Mouse (Mus musculus): ENCODE measurements around the gene Myod1.

Gene Myod1

DNA sequence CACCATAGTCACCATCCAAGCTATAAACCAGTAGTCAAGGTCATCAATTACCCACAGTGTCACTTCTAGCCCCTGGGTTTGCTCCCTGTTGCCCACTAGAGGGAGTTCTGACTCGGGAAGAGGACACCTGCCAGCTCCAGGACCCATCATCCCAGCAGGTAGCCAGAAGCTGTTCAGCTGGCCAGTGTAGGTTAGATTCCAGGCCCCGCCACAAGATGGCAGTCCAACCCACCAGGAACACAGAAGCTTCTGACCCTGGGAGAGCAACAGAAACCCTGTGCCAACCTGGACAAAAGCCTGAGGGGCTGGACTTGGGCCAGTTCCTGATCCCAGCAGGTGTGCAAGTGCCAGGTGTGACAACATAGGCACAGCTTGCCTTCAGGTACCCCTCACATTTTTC is 16.8 kb downstream of the Myod1 start:
- peak; percentile 91 for DNase-seq

- no peak for DNase-seq
These were observed 17.6 kb downstream of the Myod1 start for GRCm38 (mm10) chr7:46393718-46394511.

DNA sequence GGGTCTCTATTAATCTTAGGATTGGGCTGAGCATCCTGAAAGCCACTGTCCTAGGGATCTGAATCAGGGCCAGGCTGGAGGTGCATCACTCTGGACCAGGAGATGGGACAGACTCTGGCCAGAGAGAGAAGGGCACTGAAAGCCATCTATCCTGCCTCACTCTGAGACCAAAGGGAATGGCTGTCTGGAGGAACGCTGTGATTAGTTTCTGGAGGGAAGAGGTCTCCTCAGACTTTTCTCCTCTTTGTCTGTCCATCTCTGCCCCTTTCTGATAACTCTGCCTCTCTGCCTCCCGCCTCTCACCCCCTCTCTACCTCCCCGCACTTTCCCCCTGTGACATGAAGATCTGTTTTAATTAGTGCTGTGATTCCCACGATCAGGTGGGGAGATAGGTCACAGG is 18.7 kb downstream of the Myod1 start:
- no peak for DNase-seq

DNA sequence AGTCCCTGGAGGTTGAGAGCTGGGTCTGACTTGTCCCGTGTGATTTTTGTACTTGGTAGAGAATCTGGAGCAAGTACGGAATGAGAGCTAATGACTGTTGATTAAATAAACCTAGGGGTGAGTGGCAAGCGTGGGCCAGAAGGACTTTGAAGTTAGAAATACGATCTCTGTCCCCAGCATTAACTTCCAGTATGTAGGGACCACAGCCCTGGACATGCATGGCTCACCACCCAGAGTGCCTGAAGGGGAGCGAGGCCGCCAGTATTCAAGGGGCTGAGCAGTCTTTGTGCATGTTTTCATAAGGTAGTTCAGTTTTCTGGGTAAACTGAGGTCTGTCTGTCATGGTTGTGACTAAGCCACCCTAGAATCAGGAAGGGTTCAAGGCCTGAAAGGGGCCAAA is 19.3 kb downstream of the Myod1 start:
- DNase-seq = no peak

GRCm38 (mm10) chr7:46396231-46396927 is 20.1 kb downstream of the Myod1 start, which contains the start of gene Kcnc1:
Gene Kcnc1, plus strand, starts transcription at chr7:46396497.
- DNase-seq = peak; percentile 74

DNA sequence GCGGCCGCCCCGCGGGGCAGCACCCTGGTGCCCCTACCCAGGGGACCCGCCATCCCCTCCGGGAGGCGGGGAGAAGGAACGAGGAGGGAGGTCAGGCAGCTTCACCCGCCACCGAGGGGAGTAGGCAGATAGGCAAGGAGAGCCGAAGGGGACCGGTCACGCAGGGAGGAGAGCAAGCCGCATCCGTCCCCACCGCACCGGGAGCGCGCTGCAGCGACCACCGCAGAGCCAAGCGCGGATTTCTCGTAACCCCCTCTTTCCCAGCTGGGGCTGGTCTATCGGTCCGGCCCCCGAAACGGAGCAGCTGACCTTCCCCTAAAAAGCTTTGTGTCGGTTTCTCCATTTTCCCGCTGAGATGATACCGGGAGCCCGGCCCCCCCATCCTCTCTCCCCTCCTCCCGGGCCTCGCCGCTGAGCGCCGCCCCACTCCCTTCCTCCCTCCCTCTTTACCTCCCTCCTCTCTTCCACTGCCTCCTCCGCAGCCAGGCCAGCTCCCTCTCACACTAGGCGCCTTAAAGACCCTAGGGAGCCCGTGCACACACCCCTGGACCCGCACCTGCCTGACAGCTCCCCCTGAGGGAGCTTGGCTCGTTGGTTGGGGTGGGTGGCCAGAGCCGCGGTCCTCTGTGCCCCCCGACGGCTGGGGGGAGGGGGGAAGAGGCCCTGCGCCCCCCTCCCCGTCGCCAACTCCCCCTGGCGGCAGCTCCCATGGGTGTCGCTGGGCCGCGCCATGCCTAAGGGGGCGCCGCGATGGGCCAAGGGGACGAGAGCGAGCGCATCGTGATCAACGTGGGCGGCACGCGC is 20.9 kb downstream of the Myod1 start:
- DNase-seq = no peak

DNA sequence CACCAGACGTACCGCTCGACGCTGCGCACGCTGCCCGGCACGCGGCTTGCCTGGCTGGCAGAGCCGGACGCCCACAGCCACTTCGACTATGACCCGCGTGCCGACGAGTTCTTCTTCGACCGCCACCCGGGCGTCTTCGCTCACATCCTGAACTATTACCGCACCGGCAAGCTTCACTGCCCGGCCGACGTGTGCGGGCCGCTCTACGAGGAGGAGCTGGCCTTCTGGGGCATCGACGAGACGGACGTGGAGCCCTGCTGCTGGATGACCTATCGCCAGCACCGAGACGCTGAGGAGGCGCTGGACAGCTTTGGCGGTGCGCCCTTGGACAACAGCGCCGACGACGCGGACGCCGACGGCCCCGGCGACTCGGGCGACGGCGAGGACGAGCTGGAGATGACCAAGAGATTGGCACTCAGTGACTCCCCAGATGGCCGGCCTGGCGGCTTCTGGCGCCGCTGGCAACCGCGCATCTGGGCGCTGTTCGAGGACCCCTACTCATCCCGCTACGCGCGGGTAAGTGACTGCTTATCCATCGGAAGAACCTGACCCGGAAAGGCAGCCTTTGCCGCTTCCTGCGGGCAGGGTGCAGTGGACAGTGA is 21.6 kb downstream of the Myod1 start:
- DNase-seq = no peak

- no peak for DNase-seq
These were observed 22.3 kb downstream of the Myod1 start for GRCm38 (mm10) chr7:46398612-46399011.

GRCm38 (mm10) chr7:46399676-46400075 is 23.4 kb downstream of the Myod1 start:
- no peak for DNase-seq

- no peak for DNase-seq
These were observed 24.1 kb downstream of the Myod1 start for GRCm38 (mm10) chr7:46400346-46400745.

DNA sequence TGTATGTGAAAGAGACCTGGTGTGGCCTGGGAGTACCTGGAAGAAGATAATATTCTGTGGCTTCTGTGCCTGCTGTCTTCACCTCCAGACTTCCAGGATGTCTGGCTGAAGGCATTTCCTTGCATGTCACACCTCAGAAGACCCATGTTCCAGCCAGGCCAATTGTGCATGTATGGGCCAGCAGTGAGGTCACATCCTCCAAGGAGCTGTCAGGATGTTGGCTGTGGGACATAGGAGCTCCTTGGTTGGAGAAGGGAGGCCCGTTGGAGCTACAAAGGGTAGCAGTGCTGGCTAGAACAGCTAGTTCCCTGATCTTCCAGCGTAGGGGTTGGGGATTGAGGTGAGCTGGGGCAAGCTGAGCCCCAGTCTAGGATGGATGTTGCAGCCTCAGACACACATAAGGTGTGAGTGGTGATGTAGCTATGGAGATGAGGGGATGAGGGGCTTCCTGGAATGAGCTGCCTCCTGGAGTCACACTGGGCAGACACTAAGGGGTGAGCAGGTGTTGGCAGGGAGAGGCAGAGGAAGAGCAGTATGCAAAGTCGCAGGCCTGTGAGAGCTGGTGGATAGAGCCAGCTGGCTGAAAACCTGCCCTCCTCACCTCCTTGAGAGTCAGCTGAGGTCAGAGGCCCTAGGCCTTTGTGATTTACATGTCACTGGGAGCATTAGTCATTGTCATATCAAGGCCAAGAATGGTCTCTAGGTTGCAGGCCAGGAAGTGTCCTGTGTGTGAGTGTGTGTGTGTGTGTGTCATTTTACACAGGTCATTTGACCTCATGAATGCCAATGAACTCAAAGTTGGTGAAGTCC is 25.3 kb downstream of the Myod1 start:
- no peak for DNase-seq

GRCm38 (mm10) chr7:46403616-46404485 is 27.6 kb downstream of the Myod1 start:
- DNase-seq = no peak

GRCm38 (mm10) chr7:46404756-46405155 is 28.5 kb downstream of the Myod1 start:
- DNase-seq = no peak

- DNase-seq = no peak
These were observed 32.3 kb downstream of the Myod1 start for GRCm38 (mm10) chr7:46408606-46409005.

DNA sequence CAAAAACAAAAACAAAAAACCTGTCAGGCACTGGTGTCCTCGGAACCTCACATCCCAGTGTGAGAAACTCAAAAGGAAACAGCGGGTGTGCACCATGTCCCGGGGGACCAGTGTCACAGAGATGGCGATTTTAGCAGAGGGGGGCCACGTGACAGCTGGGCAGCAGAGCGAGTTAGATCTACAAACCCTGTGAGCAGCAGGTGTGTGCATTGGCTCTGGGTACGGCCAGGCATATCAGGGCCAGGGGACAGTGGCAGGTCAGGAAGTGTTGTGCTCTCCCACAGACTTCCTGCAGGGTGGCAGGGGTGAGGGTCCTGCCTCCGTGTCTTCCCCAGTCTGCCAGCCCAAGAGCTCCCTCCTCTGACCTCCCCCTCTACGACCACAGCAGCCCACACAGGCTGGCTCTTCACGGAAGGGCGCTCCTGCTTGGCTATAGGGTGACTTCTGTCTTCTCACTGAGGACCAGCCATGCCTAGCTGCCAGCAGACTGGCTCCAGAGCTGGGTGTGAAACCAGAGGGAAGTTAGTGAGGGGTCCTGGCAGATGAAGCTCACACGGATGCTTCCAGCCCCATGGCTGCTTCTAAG is 33.0 kb downstream of the Myod1 start:
- DNase-seq = no peak

- DNase-seq = no peak
These were observed 34.5 kb downstream of the Myod1 start for GRCm38 (mm10) chr7:46410727-46411126.

DNA sequence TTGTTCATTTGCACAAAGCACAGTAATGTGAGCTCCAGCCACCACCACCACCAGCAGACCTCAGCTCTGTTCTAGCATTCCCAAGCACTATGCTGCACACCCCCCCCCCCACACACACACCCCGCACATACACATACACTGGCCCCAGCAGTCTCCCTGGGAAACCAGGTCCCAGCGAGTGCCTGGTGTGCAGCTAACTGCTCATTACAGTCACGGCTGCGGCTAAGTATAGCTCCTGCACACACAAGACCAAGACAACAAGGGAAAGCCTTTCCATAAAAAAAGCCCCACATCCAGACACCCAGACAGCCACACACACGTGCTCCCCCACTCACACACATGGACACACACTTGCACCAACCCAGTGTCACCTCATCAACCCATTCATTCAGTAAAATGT is 36.5 kb downstream of the Myod1 start:
- no peak for DNase-seq

DNA sequence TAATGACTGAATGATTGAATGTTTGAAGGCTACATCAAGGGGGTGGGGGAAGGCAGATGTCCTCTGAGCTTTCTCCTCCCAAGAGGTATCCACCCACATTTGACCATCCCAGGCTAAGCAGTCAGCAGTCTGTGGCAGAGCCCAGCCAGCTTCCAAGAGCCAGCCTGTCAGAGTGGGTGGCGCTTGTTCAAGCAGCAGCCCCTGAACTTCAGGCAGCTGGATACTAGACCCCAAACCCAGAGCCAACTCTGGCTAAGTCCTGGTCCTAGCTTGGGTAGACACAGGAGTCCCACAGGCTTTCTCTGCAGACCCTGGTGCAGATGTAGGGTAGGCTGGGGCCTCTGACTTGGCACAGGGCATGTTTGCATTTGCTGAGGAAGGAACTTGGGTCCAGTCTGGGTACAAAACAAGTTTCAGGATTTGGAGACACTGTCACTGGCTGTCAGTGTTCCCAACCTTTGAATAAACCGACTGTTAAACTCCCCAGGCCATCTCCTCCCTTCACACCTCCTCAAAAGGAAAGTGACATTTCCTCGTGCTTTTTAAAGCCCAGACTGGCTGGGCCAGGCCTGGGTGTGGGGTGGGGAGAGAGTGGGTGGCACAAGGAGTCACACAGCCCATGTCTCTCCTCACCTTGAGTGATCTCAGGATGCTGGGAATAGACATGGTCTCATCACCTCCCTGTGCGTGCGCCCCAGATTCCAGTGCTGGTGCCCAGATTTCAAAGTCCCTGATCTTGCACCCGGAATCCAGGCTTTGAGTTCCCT is 37.9 kb downstream of the Myod1 start:
- DNase-seq = no peak

DNA sequence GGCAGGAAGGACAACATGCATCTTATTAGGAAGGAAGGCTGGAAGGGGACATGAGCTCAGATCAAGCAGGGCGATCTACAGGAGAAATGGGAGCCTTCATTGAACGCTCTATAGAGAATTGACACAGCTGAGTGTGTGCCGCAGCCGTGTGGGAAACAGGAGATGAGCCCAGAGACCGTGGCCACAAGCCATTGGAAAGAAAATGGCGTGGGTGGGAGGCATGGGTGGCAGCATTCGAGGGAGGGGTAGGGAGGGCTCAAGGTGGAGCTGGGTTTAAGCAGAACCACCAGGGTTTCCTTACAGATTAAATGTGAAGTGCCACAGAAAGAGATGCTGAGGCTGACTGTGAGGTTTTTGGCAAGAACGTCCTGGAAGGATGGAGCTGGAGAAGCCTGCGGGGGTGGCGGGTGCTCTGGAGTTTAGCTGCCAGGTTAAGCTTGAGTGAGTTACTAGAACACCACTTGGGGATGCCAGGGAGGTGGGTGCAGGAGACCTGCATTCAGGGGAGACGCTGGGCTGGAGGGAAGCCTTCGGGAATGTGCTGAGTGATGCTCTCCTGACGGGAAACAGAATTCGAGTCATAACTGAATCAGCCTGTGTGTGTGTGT is 39.6 kb downstream of the Myod1 start:
- no peak for DNase-seq

GRCm38 (mm10) chr7:46417467-46417866 is 41.2 kb downstream of the Myod1 start:
- no peak for DNase-seq
